Mouse (Mus musculus) frontal cortex, postnatal 10 days (tissue): ENCODE results near the gene Asic2.

Source experiments
- DNase-seq, 2 experiments: peaks; one replicate each; pipeline ENCODE4 v3.0.0; 2022; ENCODE audit warnings: low spot score in 2 of 2, mixed read lengths in 1 of 2

The Asic2 gene

DNA sequence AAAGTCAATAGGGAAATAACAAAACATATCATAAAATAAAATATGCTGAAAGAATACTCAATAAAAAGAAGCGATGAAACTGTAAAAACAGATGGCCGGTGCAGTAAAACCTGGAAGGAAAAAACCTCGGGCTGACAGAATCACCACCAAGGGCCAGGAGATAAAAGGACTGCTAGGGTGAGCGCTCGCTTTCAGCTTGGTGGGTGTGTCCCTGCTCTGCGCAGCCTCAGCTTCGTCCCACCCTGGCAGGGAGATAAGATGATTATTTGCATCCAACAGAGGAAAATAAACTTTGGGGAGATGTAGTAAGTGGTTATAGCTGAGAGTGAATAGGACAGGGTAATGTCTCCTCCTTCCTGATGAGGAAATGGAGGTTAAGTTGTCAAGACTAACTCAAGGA, 1113.3 kb downstream of the Asic2 start:
- no peak for DNase-seq

DNA sequence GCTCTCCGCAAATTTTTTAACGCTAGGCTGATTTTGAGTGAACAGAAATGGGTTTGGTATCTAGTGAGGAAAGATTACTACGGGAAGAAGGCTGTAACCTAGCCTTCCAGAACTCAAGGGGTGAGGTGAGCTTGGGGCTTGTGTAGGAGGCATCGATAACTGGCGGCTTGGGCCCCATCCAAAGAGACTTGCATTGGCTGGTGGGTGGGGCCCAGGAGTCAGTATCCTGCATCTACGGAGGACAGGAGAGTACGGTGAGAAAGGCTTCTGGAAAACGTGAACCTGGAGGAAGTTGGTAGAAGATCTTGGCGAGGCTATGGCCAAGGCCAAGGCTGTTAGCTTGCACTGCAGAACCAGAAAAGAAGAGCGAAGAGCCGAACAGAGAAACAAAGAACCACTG, 1113.8 kb downstream of the Asic2 start:
- no peak for DNase-seq

DNA sequence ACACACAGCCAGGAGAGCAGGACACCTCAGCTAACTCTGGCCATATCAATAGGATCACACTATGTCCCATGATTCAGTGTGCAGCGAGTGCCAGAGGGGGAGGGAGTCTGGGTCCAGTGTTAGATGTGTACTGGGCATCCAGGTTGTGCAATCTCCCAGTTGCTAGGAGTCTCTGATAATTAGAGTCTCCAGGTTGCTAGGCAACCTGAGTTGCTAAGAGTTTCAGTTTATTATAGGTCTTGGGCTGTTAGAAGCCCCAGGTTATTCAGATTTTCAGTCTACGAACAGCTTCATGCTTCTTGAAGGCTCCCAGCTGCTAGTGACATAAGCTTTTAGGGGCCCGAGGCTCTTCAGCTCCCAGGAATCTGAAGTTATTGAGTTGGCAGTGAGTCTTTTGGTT, 1115.2 kb downstream of the Asic2 start:
- peak in 1 of 2 experiments; percentile 26 for DNase-seq

DNA sequence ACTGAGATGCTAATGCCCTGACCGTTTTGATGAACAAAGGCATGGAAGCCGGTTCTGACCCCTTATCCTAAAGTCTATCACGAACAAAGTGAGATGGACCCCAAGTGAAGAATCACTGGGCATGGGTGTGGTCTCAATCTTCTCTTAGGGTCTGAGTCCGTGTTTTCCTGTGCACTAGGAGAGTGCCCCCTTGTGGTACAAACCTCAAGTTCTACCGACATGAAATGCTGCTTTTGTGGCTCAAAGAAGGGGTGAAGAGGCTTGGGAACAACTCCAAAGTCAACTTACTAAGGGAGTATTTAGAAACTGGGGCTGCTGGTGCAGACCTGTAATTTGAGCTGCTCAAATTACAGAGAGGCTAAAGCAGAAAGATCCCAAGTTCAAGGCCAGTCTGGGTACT, 1116.4 kb downstream of the Asic2 start:
- DNase-seq = no peak

DNA sequence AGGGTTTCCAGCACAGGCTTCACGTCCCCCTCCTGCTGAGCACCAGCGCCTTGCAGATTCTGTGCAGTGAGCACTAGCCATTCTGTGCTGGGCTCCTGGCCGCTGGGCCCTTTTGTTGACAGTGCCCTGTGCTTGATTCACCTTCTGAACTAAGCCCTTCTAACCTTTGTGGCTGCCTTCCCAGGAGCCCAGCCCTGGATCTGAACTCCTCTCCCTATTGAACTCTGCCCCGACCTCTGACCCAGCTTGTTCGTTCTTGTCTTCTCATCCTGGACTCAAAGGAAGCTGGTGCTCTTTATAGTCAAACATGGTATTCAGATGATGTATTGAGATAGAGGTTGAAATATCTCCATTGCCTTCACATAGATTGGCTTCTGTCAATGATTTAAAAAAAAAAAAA, 1120.1 kb downstream of the Asic2 start:
- DNase-seq = no peak

DNA sequence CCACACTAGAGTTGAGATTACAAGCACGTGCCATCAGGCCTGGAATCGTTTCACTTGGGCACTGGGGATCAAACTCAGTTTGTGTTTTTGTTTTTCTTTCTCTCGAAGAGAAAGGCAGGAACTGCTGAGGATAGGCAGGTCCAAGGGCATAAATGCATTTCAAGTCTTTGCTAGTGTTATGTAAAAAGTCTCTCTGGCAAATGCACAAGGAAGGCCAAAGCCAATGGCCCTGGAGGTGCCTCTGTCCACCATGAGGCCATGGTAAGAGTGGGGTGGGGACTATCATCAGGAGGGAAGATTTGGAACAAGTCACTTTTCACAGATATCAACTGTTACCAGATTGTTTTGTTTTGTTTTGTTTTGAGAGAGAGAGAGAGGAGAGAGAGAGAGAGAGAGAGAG, 1122.1 kb downstream of the Asic2 start:
- DNase-seq = no peak

DNA sequence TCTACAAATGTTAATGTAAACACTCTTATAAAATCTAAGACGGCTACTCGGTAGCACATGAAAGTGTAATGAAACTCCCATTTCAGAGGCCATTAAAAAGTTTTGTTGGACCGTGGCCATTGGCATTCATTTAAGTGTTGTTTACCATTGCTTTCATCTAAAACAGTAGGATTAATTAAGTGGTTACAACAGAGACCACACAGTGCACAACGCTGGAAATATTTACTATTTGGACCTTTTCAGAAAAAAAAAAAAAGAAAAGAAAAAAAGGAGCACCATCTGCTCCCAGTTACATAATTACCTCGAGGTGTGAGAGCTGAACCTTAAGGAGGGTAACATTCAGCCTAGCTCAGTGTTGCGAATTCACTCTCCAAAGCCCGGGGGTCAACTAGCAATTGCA, 1122.8 kb downstream of the Asic2 start:
- no peak for DNase-seq

DNA sequence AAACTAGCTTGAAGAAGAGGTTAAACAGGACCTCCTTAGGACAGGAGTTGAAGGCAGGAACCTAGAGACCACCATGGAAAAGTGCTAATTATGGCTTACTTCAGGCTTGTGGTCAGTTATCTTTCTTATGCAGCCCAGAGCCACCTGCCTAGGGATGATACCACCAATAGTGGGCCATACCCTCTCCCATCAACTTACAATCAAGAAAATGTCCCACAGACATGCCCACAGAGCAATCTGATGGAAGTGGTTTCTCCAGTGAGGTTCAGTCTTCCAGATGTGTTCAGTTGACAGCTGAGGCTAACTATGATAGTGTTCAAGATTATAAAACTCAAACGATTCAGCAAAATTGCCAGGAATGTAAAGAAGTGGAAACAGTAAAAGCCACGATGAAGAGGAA, 1124.8 kb downstream of the Asic2 start:
- DNase-seq = no peak

DNA sequence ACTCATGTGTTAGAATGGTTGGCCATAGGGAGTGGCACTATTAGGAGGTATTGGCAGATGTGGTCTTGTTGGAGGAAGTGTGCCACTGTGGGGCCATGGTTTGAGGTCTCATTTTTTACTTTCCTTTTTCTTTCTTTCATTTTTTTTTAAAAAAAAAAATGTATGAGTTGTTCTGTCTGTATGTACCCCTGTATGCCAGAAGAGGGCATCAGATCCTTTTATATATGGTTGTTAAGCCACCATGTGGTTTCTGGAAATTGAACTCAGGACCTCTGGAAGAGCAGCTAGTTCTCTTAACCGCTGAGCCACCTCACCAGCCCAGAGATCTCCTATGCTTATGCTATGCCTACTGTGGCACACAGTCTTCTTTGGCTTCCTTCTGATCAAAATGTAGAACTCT, 1129.5 kb downstream of the Asic2 start:
- no peak for DNase-seq

DNA sequence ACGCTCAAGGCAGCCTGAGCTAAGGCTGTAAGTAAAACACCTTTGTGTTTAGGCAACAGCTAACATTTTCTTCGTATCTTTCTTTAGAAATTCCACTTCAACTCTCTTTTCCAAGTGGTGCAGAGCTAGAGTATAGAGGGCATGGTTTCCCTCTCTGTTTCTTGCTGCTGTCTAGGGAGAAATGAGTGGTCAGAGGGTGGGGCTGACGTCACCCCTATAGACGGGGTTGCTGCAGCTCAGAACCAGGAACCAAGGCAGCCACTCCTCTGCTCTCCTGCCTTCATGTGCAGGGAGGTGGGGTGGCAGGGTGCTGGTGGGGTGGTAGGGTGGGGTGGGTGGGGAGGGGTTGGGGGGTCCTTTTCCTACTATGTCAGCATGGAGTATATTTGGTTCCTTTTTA, 1132.4 kb downstream of the Asic2 start:
- DNase-seq = no peak

DNA sequence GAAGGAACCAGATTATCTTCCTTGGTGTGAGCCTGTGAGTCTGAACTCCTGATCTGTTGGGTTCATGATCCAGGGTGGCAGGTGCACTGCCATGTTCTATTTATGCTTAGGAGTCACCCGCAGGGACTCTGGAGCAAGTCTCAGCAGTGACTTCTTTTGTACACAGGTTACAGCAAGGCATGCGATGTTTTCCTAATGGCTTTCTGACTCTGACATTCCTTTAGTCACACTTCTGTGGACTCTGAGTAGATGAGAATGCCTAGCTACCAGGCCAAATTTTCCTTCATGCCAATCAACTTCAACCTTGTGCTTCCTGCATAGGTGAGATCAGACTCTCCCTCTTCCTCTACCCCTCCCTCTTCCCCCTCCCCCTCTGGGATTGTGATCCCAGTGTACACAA, 1132.9 kb downstream of the Asic2 start:
- DNase-seq = no peak
